Mouse (Mus musculus): ENCODE data around the gene Drc3. TPM values are rescaled to one million over a fixed set of nuclear protein-coding genes. Genes with fewer than 3 reads are reported as not detected.
A peak's percentile ranks its signal among the peaks of the same experiment; 100 is the strongest.

The Drc3 gene
- 1.3 and 1.6 TPM in 2 replicates for polyA plus RNA-seq (2014; fragmentation: Nextera tagmentation; extraction: Ambion mirVana)

GRCm38 (mm10) chr11:60352559-60353411 lies at the start of gene Drc3, which contains the start of gene Tom1l2:
Gene Drc3, plus strand, starts transcription at chr11:60353329.
Gene Tom1l2, minus strand, starts transcription at chr11:60352905.
- H3K27me3 ChIP-seq (replicated peaks; ENCODE audit: control insufficient read depth, insufficient read depth, low read length): no peaks in the 10 kb centered on the region
- ATAC-seq (replicated peaks; ENCODE audit: low FRiP score) (peak; percentile 100), DNase-seq (ENCODE audit: low spot score) (peak; percentile 99)
- H3K9me3 ChIP-seq (ENCODE audit: control insufficient read depth, low read length): no peaks in the 10 kb centered on the region
- peak within 1 kb of the TSS; percentile 99 for H3K4me2 ChIP-seq
- H3K4me1 ChIP-seq (replicated peaks; ENCODE audit: control insufficient read depth, insufficient read depth, low read length): peaks cover 9% of the 10 kb centered on the region
- H3K9ac ChIP-seq (ENCODE audit: low read depth, low read length): peak within 1 kb of the TSS; percentile 79
- no peaks in the 10 kb centered on the region for H3K36me3 ChIP-seq (ENCODE audit: control insufficient read depth, insufficient read depth, low read length)
- peak within 1 kb of the TSS; percentile 53 for H3K27ac ChIP-seq (ENCODE audit: low read depth, low read length)
- peak within 1 kb of the TSS; percentile 78 for H3K4me3 ChIP-seq (ENCODE audit: low read depth, low read length)
- under 1% methylated on average over 57 of the region's 57 CpGs for WGBS

GRCm38 (mm10) chr11:60303497-60303896 lies 49.6 kb upstream of the Drc3 start:
- WGBS: 80% methylated on average over 2 of the region's 2 CpGs
- H3K4me1 ChIP-seq (replicated peaks; ENCODE audit: control insufficient read depth, insufficient read depth, low read length): peaks cover 18% of the 10 kb centered on the region
- no peak overlapping the region for H3K27ac ChIP-seq (ENCODE audit: low read depth, low read length)
- H3K36me3 ChIP-seq (ENCODE audit: control insufficient read depth, insufficient read depth, low read length): no peaks in the 10 kb centered on the region
- H3K4me3 ChIP-seq (ENCODE audit: low read depth, low read length): no peak overlapping the region
- DNase-seq (ENCODE audit: low spot score) (no peak), ATAC-seq (replicated peaks; ENCODE audit: low FRiP score) (no peak)
- no peaks in the 10 kb centered on the region; the same call in 1 of the 2 replicates for H3K9me3 ChIP-seq (ENCODE audit: control insufficient read depth, low read length)
- H3K9ac ChIP-seq (ENCODE audit: low read depth, low read length): no peak overlapping the region
- no peak overlapping the region for H3K4me2 ChIP-seq
- no peaks in the 10 kb centered on the region for H3K27me3 ChIP-seq (replicated peaks; ENCODE audit: control insufficient read depth, insufficient read depth, low read length)

- no peaks in the 10 kb centered on the region; the same call in 1 of the 2 replicates for H3K9me3 ChIP-seq (ENCODE audit: control insufficient read depth, low read length)
- H3K4me3 ChIP-seq (ENCODE audit: low read depth, low read length): no peak overlapping the region
- H3K9ac ChIP-seq (ENCODE audit: low read depth, low read length): no peak overlapping the region
- H3K4me1 ChIP-seq (replicated peaks; ENCODE audit: control insufficient read depth, insufficient read depth, low read length): peaks cover 17% of the 10 kb centered on the region
- H3K4me2 ChIP-seq: no peak overlapping the region
- H3K27ac ChIP-seq (ENCODE audit: low read depth, low read length): no peak overlapping the region
- H3K36me3 ChIP-seq (ENCODE audit: control insufficient read depth, insufficient read depth, low read length): no peaks in the 10 kb centered on the region
- ATAC-seq (replicated peaks; ENCODE audit: low FRiP score) (no peak), DNase-seq (ENCODE audit: low spot score) (no peak)
- no peaks in the 10 kb centered on the region for H3K27me3 ChIP-seq (replicated peaks; ENCODE audit: control insufficient read depth, insufficient read depth, low read length)
- WGBS: 56% methylated on average over 4 of the region's 4 CpGs
Observed at GRCm38 (mm10) chr11:60305611-60306010, 47.5 kb upstream of the Drc3 start.

GRCm38 (mm10) chr11:60306834-60307233 lies 46.3 kb upstream of the Drc3 start:
- H3K36me3 ChIP-seq (ENCODE audit: control insufficient read depth, insufficient read depth, low read length): no peaks in the 10 kb centered on the region
- no peak overlapping the region for H3K27ac ChIP-seq (ENCODE audit: low read depth, low read length)
- ATAC-seq (replicated peaks; ENCODE audit: low FRiP score): no peak
- no peaks in the 10 kb centered on the region for H3K27me3 ChIP-seq (replicated peaks; ENCODE audit: control insufficient read depth, insufficient read depth, low read length)
- H3K4me3 ChIP-seq (ENCODE audit: low read depth, low read length): no peak overlapping the region
- H3K9ac ChIP-seq (ENCODE audit: low read depth, low read length): no peak overlapping the region
- peaks cover 20% of the 10 kb centered on the region for H3K4me1 ChIP-seq (replicated peaks; ENCODE audit: control insufficient read depth, insufficient read depth, low read length)
- H3K4me2 ChIP-seq: no peak overlapping the region
- WGBS: 62% methylated on average over 4 of the region's 4 CpGs
- no peaks in the 10 kb centered on the region; the same call in 1 of the 2 replicates for H3K9me3 ChIP-seq (ENCODE audit: control insufficient read depth, low read length)
- DNase-seq (ENCODE audit: low spot score): no peak

- Histone ChIP-seq H3K4me2 (no peak overlapping the region), H3K4me1 (replicated peaks; ENCODE audit: control insufficient read depth, insufficient read depth, low read length) (peaks cover 14% of the 10 kb centered on the region), H3K27me3 (replicated peaks; ENCODE audit: control insufficient read depth, insufficient read depth, low read length) (no peaks in the 10 kb centered on the region), H3K27ac (ENCODE audit: low read depth, low read length) (peak overlapping the region; percentile 36; the same call in 1 of the 2 replicates), H3K9me3 (ENCODE audit: control insufficient read depth, low read length) (no peaks in the 10 kb centered on the region; the same call in 1 of the 2 replicates), H3K4me3 (ENCODE audit: low read depth, low read length) (no peak overlapping the region), H3K36me3 (ENCODE audit: control insufficient read depth, insufficient read depth, low read length) (no peaks in the 10 kb centered on the region), H3K9ac (ENCODE audit: low read depth, low read length) (no peak overlapping the region; the same call in 1 of the 2 replicates)
- ATAC-seq (replicated peaks; ENCODE audit: low FRiP score) (no peak), DNase-seq (ENCODE audit: low spot score) (no peak)
- 88% methylated on average over 2 of the region's 2 CpGs for WGBS
Observed at GRCm38 (mm10) chr11:60307375-60307825, 45.7 kb upstream of the Drc3 start.

GRCm38 (mm10) chr11:60308061-60308460 lies 45.1 kb upstream of the Drc3 start:
- DNase-seq (ENCODE audit: low spot score): no peak
- H3K36me3 ChIP-seq (ENCODE audit: control insufficient read depth, insufficient read depth, low read length): no peaks in the 10 kb centered on the region
- no peak overlapping the region for H3K4me3 ChIP-seq (ENCODE audit: low read depth, low read length)
- no peak for ATAC-seq (replicated peaks; ENCODE audit: low FRiP score)
- peak overlapping the region; percentile 36 for H3K27ac ChIP-seq (ENCODE audit: low read depth, low read length)
- H3K9ac ChIP-seq (ENCODE audit: low read depth, low read length): no peak overlapping the region
- no peaks in the 10 kb centered on the region; the same call in 1 of the 2 replicates for H3K9me3 ChIP-seq (ENCODE audit: control insufficient read depth, low read length)
- H3K27me3 ChIP-seq (replicated peaks; ENCODE audit: control insufficient read depth, insufficient read depth, low read length): no peaks in the 10 kb centered on the region
- 0 out of 2 replicates have a peak overlapping the region, but pooled peaks have one; percentile 6 for H3K4me2 ChIP-seq
- 69% methylated on average over 2 of the region's 2 CpGs for WGBS
- H3K4me1 ChIP-seq (replicated peaks; ENCODE audit: control insufficient read depth, insufficient read depth, low read length): peaks cover 10% of the 10 kb centered on the region

GRCm38 (mm10) chr11:60308506-60309116 lies 44.5 kb upstream of the Drc3 start:
- Histone ChIP-seq H3K36me3 (ENCODE audit: control insufficient read depth, insufficient read depth, low read length) (no peaks in the 10 kb centered on the region), H3K4me2 (peak overlapping the region; percentile 6; the same call in 1 of the 2 replicates), H3K9ac (ENCODE audit: low read depth, low read length) (no peak overlapping the region), H3K27me3 (replicated peaks; ENCODE audit: control insufficient read depth, insufficient read depth, low read length) (no peaks in the 10 kb centered on the region), H3K27ac (ENCODE audit: low read depth, low read length) (peak overlapping the region; percentile 36), H3K4me3 (ENCODE audit: low read depth, low read length) (no peak overlapping the region), H3K9me3 (ENCODE audit: control insufficient read depth, low read length) (no peaks in the 10 kb centered on the region; the same call in 1 of the 2 replicates), H3K4me1 (replicated peaks; ENCODE audit: control insufficient read depth, insufficient read depth, low read length) (peaks cover 10% of the 10 kb centered on the region)
- ATAC-seq (replicated peaks; ENCODE audit: low FRiP score): peak; percentile 60
- no peak for DNase-seq (ENCODE audit: low spot score)
- WGBS: 65% methylated on average over 12 of the region's 12 CpGs

- H3K9me3 ChIP-seq (ENCODE audit: control insufficient read depth, low read length): no peaks in the 10 kb centered on the region; the same call in 1 of the 2 replicates
- ATAC-seq (replicated peaks; ENCODE audit: low FRiP score) (no peak), DNase-seq (ENCODE audit: low spot score) (no peak)
- no peak overlapping the region for H3K9ac ChIP-seq (ENCODE audit: low read depth, low read length)
- H3K27ac ChIP-seq (ENCODE audit: low read depth, low read length): no peak overlapping the region
- H3K4me1 ChIP-seq (replicated peaks; ENCODE audit: control insufficient read depth, insufficient read depth, low read length): peaks cover 10% of the 10 kb centered on the region
- no peak overlapping the region for H3K4me2 ChIP-seq
- no peaks in the 10 kb centered on the region for H3K36me3 ChIP-seq (ENCODE audit: control insufficient read depth, insufficient read depth, low read length)
- no peak overlapping the region for H3K4me3 ChIP-seq (ENCODE audit: low read depth, low read length)
- no peaks in the 10 kb centered on the region for H3K27me3 ChIP-seq (replicated peaks; ENCODE audit: control insufficient read depth, insufficient read depth, low read length)
Observed at GRCm38 (mm10) chr11:60309875-60310274, 43.3 kb upstream of the Drc3 start.
